Mouse (Mus musculus) thymus, adult 2 months (tissue): ENCODE results near the gene Snph.

ENCODE experiments used
- CTCF ChIP-seq: fragments of 200-500 bp; IDR thresholded peaks from 2 replicates; pipeline ENCODE4 v1.5.1; 2012; ENCODE audit warnings: mild to moderate bottlenecking, control low read depth, low read length, moderate library complexity, borderline replicate concordance; ENCODE audit not compliant: control insufficient read depth, poor library complexity, insufficient read depth; ENCODE audit errors: extremely low read depth
- POLR2A ChIP-seq: fragments of 200-500 bp; IDR thresholded peaks from 2 replicates; pipeline ENCODE4 v1.6.1; 2012; ENCODE audit warnings: mild to moderate bottlenecking, low read length, control low read depth, moderate library complexity; ENCODE audit not compliant: control insufficient read depth, poor library complexity, insufficient read depth; ENCODE audit errors: extremely low read depth

DNA sequence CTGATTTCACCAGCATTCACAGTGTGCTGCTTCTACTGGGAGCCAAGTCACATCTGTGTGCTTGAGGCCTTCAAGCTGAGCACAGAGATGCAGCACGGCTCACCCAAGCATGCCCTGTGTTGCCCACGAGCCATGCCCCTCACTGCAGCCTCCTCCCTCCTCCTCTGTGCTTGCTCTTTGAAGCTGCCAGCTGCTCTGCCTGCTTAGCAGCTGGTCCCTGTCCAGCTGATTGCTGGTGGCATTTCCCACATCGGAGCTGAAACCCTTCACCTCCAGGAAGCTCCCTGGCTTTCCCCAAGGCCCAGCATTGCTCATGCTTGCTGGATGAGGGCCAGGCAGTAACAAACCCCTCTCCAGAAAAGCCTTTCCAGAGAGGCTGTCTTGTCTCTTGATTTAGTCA lies 22.4 kb downstream of the Snph start:
- no peak for TF ChIP-seq POLR2A
- no peak for TF ChIP-seq CTCF
